Mouse (Mus musculus) cerebellum, adult 2 months (tissue): ENCODE data around the gene Atpaf2.

Source experiments
- CTCF ChIP-seq: fragments of 200-500 bp; IDR thresholded peaks from 2 replicates; pipeline ENCODE4 v1.5.1; 2011; ENCODE audit warnings: low read depth, mild to moderate bottlenecking, control low read depth, low read length, moderate library complexity, borderline replicate concordance; ENCODE audit not compliant: insufficient read depth
- POLR2A ChIP-seq: fragments of 200-500 bp; IDR thresholded peaks from 2 replicates; pipeline ENCODE4 v1.6.1; 2011; ENCODE audit warnings: low read length, control low read depth, borderline replicate concordance; ENCODE audit not compliant: insufficient read depth

DNA sequence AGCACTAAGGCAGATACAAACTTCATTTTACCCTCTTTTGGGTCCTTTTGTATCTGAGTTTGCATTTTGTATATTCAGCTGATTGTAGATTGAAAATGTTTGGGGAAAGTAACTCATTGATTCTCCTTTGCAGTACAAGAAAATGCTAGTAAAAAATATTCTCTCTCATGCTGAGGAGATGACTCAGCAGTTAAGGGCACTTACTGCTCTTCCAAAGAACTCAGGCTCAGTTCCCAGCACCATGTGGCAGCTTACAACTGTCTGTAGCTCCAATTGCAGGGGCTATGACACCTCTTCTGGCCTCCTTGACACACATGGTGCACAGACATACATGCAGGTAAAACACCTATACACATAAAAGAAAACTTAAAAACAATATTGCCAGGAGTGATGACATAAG lies 15.2 kb upstream of the Atpaf2 start:
- TF ChIP-seq POLR2A (no peak), CTCF (no peak)
